Mouse (Mus musculus): ENCODE data around the gene Lalba.
A peak's percentile ranks its signal among the peaks of the same experiment; 100 is the strongest.
"Not testable (repeated sequence)": the region's sequence is repeated elsewhere in the genome, so short reads cannot be mapped to it uniquely, and the experiment has no call there.

Gene Lalba

GRCm38 (mm10) chr15:98491332-98491731 lies 8.8 kb upstream of the Lalba start:
- DNase-seq = no peak

DNA sequence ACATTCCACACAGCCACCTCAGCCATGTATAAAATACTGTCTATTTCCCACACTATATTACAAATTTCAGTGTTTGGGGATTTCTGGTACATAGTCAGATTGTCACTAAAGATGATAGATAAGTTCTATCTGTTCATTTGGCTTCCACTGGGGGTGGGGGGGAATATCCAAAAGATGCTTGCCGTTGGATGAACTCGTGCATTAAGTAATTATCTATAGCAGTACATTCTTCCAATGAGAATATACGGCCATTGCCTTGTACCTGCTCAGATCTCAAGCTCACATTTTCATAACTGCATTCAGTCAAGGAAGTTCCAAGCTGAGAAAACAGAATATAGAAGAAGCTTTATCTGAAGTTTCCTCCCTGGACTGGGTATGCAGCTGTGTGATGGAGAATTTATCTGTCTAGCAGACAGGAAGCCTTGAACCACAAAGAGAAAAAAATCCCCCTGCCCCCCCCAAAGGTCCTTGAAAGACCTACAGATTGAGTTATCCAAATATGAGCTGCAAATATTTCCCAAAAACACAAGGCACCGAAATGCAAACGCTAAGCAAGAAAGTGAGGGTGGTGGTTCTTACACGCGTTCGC lies 4.0 kb upstream of the Lalba start:
- DNase-seq = no peak

DNA sequence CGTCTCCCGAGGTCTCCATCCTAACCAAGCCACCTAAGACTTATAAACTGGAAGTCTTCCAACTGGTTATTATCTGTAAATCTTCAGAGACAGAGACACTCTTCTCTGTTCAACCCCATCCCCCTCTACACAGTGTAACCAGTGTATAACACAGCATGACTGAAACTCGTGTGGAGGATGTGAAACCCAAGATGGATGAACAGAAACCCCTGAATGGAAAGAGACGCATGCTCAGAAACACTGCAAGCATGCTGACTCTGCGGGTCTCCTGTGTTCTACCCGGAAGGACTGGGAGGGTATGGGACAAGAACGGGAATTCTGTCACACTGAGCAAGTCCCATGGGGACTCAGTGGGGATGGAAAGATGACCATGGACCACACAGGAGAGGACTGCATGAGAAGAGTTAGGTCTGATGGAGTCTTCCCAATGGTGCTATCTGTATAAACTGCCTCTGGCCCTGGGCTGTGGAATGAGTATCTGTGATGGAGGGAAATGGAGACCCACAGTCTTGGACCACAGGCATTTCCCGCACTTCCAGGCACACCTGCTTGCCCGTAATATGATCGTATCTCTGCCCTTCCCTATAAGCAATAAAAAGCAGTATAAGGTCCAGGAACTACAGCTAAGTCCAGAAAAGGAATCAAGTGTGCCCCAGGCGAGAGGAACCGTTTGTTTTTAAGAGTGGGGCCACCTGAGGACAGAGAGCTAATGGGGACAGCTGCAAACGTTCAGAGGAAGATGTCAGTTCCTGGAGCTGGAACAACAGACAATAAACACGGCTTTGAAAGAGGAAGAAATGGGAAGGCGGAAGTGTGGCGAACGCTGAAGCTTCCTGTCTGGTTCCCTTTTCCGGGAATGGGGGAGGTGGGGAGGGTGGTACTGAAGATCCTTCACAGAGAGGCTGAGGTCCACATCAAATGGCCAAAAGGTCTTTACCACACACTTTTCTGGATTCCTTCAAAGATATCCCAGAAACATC lies 1.7 kb upstream of the Lalba start:
- DNase-seq = peak; percentile 55 to 66

DNA sequence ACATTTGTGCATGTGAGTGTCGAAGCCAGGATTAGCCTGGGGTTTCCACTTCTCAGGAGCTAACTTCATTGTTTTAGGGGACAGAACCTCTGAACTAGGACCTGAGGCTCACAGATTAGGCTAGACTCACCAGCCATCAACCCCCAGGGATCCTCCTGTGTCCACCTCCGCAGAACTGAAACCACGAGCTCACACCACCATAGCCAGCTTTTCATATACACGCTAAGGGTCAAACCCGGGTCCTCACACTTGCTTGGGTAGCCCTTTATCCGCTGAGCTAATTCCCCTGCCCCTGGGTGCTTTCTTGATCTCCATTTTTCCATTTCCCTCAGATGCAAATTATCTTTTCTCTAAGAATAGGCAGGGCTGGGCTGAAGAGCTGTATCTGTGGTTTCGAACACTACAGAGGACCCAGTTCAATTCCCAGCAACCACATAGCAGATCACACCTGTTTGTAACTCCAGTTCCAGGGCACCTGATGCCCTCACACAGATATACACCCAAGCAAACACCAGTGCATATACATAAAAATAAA lies 2.9 kb downstream of the Lalba start:
- DNase-seq = no peak

DNA sequence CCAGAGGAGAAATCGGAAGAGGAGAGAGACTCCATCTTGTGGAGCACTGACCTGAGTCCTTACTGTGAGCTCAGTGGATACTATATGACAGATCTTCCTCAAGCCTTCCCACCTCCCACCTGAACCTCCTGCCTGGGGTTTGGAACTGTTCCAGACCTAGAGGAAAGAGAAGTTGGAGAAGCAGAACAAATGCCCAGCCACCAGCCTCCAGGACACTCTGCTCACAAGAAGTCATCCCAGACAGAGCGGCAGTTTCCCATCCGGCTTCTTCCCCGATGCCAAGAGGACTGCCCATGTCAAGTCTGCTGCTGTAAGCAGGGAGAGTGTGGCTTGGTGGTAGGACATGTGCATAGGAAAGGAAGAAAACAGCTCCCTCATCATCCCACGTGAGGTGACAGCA lies 6.2 kb downstream of the Lalba start:
- no peak for DNase-seq

GRCm38 (mm10) chr15:98475382-98475781 lies 7.1 kb downstream of the Lalba start:
- DNase-seq = peak; percentile 68 to 69

DNA sequence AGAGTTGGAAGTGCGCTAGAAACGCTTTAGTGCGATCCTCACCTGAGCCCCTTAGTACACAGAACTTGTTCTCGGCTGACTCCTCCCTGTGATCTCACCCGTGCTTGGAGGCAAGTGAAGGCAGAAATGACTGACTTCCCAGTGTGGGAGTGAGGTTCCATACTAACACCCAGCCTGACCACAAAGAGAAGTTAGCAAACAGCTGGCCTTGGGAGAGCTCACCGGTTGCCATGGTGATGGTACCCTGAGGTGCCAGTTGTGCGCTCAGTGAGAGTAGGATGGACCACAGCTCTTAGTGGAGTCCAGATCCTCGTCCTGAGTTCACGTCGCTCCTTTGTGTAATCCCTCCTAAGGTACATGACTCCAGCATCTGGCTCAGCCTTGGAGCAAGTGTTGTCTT lies 7.6 kb downstream of the Lalba start:
- DNase-seq = no peak

- no peak for DNase-seq
These were observed 11.0 kb downstream of the Lalba start for GRCm38 (mm10) chr15:98471539-98471938.

DNA sequence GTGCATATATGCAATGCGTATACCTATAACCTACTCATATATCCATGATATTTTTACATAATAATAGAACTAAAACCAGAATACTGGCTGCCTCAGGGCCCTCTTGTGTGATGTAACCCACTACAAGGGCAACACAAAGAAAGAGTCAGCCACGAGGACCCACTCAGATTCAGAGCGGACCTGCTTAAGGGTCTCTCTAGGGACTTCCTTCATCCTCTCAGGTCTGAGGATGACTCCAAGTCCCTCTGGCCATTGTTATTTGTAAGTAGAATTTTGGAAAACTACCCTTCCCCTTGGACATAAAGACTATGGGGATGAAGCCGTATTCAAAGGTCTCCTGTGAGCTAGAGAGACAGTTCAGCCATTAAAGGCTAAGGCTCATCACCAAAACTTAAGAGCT lies 12.9 kb downstream of the Lalba start, which contains the start of gene OR5BS1P:
Gene OR5BS1P (plus strand): TSS at position 301 of the 400 bp plus-strand sequence.
- DNase-seq = no peak

GRCm38 (mm10) chr15:98452288-98452687 lies 30.2 kb downstream of the Lalba start, which contains the start of gene Olfr281:
Gene Olfr281, plus strand, starts transcription at chr15:98452588.
- no peak for DNase-seq

DNA sequence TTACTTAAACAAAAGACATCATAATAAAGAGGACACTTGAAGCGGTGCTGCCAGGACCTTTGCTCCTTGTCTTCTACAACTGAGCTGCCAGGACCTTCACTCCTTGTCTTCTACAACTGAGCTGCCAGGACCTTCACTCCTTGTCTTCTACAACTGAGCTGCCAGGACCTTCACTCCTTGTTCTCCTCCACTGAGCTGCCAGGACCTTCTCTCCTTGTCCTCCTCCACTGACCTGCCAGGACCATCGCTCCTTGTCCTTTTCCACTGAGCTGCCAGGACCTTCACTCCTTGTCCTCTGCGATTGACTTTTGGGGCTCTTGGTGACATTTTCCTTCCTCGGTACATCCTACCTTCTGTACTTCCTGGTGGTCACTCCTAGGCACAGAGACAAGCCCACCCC lies 34.0 kb downstream of the Lalba start:
- peak; percentile 34 to 55 for DNase-seq

DNA sequence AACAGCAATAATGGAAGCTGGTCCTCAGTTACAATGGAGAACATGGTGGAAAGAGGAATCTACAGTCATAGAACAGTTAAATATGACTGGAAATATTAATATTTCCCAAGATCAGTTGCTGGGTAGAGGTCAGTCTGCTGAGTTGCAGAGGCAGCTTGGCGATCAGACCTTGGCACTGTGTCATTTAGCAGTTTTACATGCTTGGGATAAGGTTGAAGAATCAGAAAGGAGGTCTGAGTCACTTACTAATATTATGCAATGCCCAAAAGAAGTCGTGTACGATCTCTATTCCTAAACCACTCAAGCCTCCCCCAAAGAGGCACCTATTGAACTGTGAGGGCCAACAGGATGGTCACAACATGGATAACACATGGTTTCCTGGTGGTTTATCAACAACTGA lies 38.0 kb downstream of the Lalba start:
- no peak for DNase-seq

DNA sequence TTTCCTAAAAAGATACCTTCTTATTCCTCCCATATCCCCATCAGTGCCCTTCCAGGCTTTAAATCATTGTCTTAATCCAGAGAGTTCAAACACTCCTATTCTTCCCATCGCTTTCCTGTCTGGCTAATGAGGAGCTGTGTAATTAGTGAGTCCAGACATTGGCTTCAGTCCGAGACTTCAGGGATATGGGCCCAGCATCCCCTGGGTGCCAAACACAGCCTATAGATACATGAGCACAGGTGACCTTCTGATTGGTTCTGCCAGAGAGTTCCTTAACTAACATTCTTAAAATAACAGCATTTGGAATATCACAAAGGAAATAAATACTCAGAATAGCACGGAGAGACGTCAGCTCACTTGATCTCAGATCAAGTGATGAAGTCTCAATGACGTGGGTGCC lies 51.6 kb downstream of the Lalba start, which contains the start of gene Olfr282:
Gene Olfr282 (plus strand): TSS at position 301 of the 400 bp plus-strand sequence.
- not testable (repeated sequence) for DNase-seq

All from kidney, postnatal 4 days (tissue).